Mouse (Mus musculus): Measurements from ENCODE around the gene Ptpn1. TPM values are rescaled to one million over a fixed set of nuclear protein-coding genes. Genes with fewer than 3 reads are reported as not detected.

Ptpn1 gene
- 20.9 and 30.2 TPM in 2 replicates for polyA plus RNA-seq (2015; fragmentation: Nextera tagmentation; extraction: Ambion mirVana)

DNA sequence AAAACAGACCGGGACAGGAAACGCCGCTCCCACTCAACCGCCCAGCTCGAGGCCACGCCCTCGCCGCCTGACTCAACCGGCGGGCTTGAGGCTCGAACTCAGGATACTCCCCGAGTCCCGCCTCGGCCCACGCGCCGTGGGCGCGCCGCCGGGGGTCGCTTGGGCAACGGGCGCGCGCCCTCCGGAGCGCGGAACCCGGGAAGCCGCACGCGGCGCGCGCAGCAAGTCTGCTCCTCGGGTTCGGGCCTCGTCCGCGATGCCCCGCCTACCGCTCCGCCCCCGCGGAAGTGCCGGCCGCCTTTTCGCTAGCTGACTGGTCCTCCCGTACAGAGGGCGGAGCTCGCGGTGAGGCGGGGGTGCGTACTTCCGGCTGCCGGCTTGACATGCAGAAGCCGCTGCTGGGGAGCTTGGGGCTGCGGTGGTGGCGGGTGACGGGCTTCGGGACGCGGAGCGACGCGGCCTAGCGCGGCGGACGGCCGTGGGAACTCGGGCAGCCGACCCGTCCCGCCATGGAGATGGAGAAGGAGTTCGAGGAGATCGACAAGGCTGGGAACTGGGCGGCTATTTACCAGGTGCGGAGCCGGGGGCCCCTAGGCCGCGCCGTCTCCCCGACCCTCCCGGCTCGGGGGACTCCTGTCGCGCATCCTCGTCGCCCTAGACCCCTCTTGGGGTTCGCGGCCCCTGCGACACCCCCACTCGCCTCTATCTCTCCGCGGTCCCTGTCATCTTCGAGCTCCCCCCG, at the start of gene Ptpn1:
Ptpn1 (plus strand) TSS at position 73 of the 742 bp plus-strand sequence.

DNA sequence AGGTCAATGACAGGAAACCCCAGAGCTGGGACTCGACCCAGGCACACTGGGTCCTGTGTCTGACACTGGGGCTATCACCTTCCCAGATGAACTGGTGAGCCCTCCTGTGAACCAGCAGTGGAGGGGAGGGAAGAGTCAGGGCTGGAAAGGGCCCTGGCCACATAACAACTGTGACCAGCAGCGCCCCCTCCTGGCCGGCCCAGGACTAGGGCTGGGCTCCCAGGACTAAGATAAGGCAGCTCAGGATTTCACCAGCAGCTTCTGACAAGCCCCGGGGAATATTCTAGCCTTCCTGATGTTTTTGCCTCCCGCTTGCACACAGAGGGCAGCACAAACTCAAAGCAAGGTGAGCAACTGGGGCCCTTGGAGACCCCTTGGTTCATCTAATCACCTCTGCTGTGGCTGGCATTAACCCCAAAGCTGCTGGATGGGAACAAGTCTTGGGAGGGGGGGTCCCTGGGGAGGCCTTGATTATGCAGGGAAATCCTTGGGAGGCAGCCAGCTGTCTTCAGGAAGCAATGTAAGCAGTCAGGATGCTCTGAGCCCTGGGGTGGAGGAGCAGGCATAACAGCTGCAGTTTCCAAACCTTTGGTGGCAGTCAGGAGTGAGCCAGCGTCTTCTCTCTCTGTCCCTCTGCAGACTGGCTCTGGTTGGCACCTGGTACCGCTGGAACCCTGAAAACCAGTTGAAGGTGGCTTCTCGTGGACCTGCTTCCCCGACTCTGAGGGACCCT, 78.2 kb downstream of the Ptpn1 start, which contains the start of gene Ripor3:
Ripor3 (minus strand) TSS at position 683 of the 733 bp plus-strand sequence.

Other genes with a start within 250 kb of the Ptpn1 start
- gene Cebpb, start 243.1 kb upstream of the Ptpn1 start, polyA plus RNA-seq (2015; fragmentation: Nextera tagmentation; extraction: Ambion mirVana), result 19.5 and 32.5 TPM in 2 replicates
- gene Tmem189, start 242.2 kb upstream of the Ptpn1 start, polyA plus RNA-seq (2015; fragmentation: Nextera tagmentation; extraction: Ambion mirVana), result 25.0 and 31.1 TPM in 2 replicates
- 0.99 and 1.2 TPM in 2 replicates for gene Ripor3, start 78.6 kb downstream of the Ptpn1 start, polyA plus RNA-seq (2015; fragmentation: Nextera tagmentation; extraction: Ambion mirVana)
- 0.87 and 1.2 TPM in 2 replicates for gene Pard6b, start 148.9 kb downstream of the Ptpn1 start, polyA plus RNA-seq (2015; fragmentation: Nextera tagmentation; extraction: Ambion mirVana)